Mouse (Mus musculus): ENCODE measurements around the gene Ccdc186.

GRCm38 (mm10) chr19:56822448-56822836, 452 bp upstream of the Ccdc186 start:
- TF ChIP-seq CTCF (conservative IDR thresholded peaks at IDR 0.05; ENCODE audit: insufficient read depth, insufficient read length, low read depth, low read length) = no peak
- TF ChIP-seq POLR2A (IDR thresholded peaks at IDR 0.05; ENCODE audit: low read depth, low read length) = no peak

All from kidney, adult 2 months (tissue).